Mouse (Mus musculus): ENCODE data around the gene Parva.

- TF ChIP-seq CTCF (IDR thresholded peaks at IDR 0.05; ENCODE audit: low read depth) (peak; percentile 21; the same call in 1 of the 2 replicates), EP300 (IDR thresholded peaks at IDR 0.05; ENCODE audit: low read depth) (no peak)
These were observed 38.6 kb downstream of the Parva start for GRCm38 (mm10) chr7:112465920-112466319.
